Mouse (Mus musculus): Measurements from ENCODE around the gene Lcn4. TPM values are rescaled to one million over a fixed set of nuclear protein-coding genes. Genes with fewer than 3 reads are reported as not detected.
"Not testable (repeated sequence)": the region's sequence is repeated elsewhere in the genome, so short reads cannot be mapped to it uniquely, and the experiment has no call there.

The Lcn4 gene
- polyA plus RNA-seq (2012; rRNA removed) = not detected in 2 replicates

- DNase-seq (ENCODE audit: low read depth) = no peak
- TF ChIP-seq POLR2A (IDR thresholded peaks at IDR 0.05; ENCODE audit: borderline replicate concordance, extremely low read depth, insufficient read depth, insufficient read length, poor library complexity, severe bottlenecking) (no peak), CTCF (IDR thresholded peaks at IDR 0.05; ENCODE audit: borderline replicate concordance, extremely low read depth, insufficient read depth, insufficient read length) (no peak)
These were observed at the start of gene Lcn4 for GRCm38 (mm10) chr2:26671182-26671581. TSS of gene Lcn4 (minus strand) at chr2:26671282.

DNA sequence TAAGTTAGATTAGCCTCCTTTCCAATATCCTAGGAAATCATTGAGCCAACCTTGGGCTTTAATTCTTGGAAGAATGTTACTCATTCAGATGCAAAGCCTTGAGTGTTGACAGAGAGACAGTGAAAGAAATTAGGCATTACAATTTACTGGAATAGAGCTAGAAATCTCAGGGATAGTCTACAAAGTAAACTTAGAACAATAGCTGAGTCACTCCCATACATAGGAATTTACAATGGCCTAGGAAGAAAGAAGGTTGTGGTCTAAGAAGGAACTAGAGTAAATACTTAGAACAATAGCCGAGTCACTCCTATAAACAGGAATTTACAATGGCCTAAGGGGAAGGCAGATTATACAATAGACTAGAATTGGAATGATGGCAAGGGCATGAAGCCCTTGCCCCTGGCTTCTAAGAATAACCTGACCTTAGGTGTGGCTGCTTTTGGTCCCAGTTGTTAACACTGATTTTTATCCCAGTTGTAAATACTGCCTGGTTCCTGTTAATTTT, 15.1 kb upstream of the Lcn4 start:
- TF ChIP-seq POLR2A (IDR thresholded peaks at IDR 0.05; ENCODE audit: borderline replicate concordance, extremely low read depth, insufficient read depth, insufficient read length, poor library complexity, severe bottlenecking) = no peak
- no peak for TF ChIP-seq CTCF (IDR thresholded peaks at IDR 0.05; ENCODE audit: borderline replicate concordance, extremely low read depth, insufficient read depth, insufficient read length)
- DNase-seq (ENCODE audit: low read depth) = no peak

DNA sequence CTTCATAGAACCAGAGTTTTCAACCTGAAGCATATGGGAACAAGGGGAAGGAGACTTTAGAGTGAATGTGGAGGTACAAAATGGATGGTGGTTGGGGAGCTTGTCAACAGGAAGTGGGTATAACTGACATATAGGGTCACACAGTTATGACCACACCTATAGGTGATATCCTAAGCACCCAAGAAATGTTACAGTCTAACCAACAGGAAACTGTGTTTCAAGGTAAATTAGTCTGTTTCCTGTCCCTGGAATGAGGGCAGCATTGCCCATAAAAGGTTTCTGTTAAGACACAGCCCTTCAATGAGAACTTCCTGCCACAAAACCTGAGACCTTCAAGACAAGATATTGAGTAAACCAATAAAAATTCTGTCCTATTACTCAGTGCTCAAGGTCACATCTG, 2.3 kb downstream of the Lcn4 start:
- TF ChIP-seq CTCF (IDR thresholded peaks at IDR 0.05; ENCODE audit: borderline replicate concordance, extremely low read depth, insufficient read depth, insufficient read length) (no peak), POLR2A (IDR thresholded peaks at IDR 0.05; ENCODE audit: borderline replicate concordance, extremely low read depth, insufficient read depth, insufficient read length, poor library complexity, severe bottlenecking) (no peak)
- no peak for DNase-seq (ENCODE audit: low read depth)

GRCm38 (mm10) chr2:26663551-26663950, 7.5 kb downstream of the Lcn4 start:
- TF ChIP-seq CTCF (IDR thresholded peaks at IDR 0.05; ENCODE audit: borderline replicate concordance, extremely low read depth, insufficient read depth, insufficient read length) = peak; percentile 43; the same call in 1 of the 2 replicates
- DNase-seq (ENCODE audit: low read depth) = not testable (repeated sequence)

- TF ChIP-seq CTCF (IDR thresholded peaks at IDR 0.05; ENCODE audit: borderline replicate concordance, extremely low read depth, insufficient read depth, insufficient read length) = no peak
- TF ChIP-seq POLR2A (IDR thresholded peaks at IDR 0.05; ENCODE audit: borderline replicate concordance, extremely low read depth, insufficient read depth, insufficient read length, poor library complexity, severe bottlenecking) = no peak
- DNase-seq (ENCODE audit: low read depth) = no peak
These were observed 8.0 kb downstream of the Lcn4 start for GRCm38 (mm10) chr2:26663112-26663511.

- TF ChIP-seq CTCF (IDR thresholded peaks at IDR 0.05; ENCODE audit: borderline replicate concordance, extremely low read depth, insufficient read depth, insufficient read length) (no peak), POLR2A (IDR thresholded peaks at IDR 0.05; ENCODE audit: borderline replicate concordance, extremely low read depth, insufficient read depth, insufficient read length, poor library complexity, severe bottlenecking) (no peak)
- DNase-seq (ENCODE audit: low read depth) = no peak
These were observed 8.6 kb downstream of the Lcn4 start for GRCm38 (mm10) chr2:26662509-26662882.

DNA sequence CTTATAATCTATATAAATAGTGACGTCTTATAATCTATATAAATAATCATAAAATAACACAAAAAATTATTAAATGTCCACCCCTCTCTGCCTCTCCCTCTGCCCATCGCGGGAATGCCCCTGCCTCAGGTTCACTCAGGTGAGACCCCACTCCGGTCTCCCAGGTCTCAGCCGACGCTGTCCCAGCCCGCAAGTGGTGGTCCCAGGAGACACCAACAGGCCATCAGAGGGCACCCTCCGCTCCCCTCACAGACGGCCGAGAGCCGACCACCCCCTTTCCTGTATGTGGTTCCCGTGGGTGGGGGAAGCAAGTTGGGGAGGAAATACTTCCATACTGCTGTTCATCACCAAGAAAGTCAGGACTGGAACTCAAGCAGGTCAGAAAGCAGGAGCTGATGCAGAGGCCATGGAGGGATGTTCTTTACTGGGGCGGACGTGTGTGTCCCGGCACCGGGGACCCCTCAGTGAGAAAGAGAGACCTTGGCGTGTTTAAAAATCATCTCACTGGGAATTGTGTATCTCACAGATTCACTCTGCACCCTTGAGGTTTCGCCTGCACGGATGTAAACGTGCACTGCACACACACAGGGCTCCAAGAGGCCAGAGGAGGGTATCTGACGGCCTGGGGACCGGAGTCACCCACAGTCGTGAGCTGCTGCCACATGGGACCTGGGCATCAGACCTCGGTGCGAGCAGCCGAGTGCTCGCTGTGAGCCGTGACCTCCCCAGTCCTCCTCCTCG, 9.1 kb downstream of the Lcn4 start:
- DNase-seq (ENCODE audit: low read depth) = no peak
- TF ChIP-seq POLR2A (IDR thresholded peaks at IDR 0.05; ENCODE audit: borderline replicate concordance, extremely low read depth, insufficient read depth, insufficient read length, poor library complexity, severe bottlenecking) = no peak

DNA sequence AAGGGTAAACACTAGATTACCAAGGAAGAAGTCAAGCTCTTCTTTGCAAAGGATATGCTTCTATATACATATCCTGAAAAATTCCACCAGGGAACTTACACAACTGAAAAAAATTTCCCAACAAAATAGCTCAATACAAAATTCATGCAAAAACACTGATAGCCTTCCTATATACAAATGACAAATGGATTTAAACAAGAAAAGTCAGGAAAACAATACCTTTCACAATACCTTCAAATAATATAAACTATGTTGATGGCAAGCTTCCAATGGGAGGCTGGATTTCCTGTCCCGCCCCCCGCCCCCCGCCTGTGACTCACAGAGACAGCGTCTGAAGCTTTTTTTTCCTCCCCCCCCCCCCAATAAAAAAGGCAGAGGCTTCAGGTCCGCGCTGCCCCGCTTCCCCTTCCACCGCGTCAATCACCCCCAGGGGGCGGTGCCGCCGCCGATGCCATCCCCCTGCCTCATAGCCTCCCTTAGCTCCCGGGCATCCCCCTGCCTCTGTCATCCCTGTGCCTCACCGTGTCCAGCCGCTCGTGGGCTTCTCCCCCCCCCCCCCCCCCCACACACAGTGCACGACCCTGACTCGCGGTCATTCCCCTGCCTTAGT, 9.8 kb downstream of the Lcn4 start:
- no peak for DNase-seq (ENCODE audit: low read depth)
- TF ChIP-seq POLR2A (IDR thresholded peaks at IDR 0.05; ENCODE audit: borderline replicate concordance, extremely low read depth, insufficient read depth, insufficient read length, poor library complexity, severe bottlenecking) = no peak
- peak; percentile 5; the same call in 1 of the 2 replicates for TF ChIP-seq CTCF (IDR thresholded peaks at IDR 0.05; ENCODE audit: borderline replicate concordance, extremely low read depth, insufficient read depth, insufficient read length)

DNA sequence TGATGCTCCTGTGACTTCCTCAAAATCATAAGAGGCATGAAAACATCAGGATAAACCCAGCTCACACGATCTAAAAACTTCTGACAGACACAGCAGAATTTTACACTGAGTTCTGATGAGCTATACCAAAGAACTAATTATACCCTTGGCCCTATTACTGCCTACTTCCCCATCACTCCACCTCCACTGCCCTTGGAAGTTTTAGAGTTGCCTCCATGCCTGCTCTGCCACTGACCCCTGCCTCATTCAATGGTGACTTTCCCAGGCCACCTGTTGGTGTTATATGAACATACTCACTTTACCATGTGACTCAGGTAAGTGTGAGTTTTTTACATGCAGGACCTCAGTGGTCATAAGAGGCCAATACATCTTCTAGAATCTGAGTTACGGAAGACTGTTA, 13.7 kb downstream of the Lcn4 start:
- DNase-seq (ENCODE audit: low read depth) = no peak
- TF ChIP-seq POLR2A (IDR thresholded peaks at IDR 0.05; ENCODE audit: borderline replicate concordance, extremely low read depth, insufficient read depth, insufficient read length, poor library complexity, severe bottlenecking) (no peak), CTCF (IDR thresholded peaks at IDR 0.05; ENCODE audit: borderline replicate concordance, extremely low read depth, insufficient read depth, insufficient read length) (no peak)

GRCm38 (mm10) chr2:26654687-26655086, 16.4 kb downstream of the Lcn4 start:
- TF ChIP-seq CTCF (IDR thresholded peaks at IDR 0.05; ENCODE audit: borderline replicate concordance, extremely low read depth, insufficient read depth, insufficient read length) (no peak), POLR2A (IDR thresholded peaks at IDR 0.05; ENCODE audit: borderline replicate concordance, extremely low read depth, insufficient read depth, insufficient read length, poor library complexity, severe bottlenecking) (no peak)
- DNase-seq (ENCODE audit: low read depth) = no peak

DNA sequence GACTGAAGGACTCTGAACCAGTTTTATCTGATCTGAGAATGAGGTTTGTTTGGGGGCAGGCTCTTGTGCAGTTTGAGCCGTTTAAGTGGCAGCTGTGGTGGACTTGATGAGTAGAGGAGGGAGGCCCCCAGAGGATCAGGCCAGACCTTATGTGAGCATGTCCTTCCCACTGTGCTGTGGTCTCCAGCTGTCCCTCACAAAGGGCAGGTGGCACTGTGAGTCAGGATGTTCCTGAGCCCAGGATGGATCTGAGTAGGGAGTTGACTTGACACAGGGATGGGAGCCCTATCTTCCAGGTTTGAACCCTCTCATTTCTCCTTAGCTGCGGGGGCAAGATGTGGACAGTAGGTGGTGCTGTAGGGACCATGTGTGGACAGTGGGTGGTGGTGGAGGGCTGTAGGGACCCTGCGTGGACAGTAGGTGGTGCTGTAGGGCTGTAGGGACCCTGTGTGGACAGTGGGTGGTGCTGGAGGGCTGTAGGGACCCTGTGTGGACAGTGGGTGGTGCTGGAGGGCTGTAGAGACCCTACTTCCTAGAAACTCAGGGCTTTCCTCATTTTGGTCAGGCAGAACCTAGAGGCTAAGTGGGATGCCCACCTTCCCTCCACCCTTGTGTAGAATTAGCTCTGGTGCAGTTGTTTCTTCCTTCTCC, 24.3 kb downstream of the Lcn4 start:
- DNase-seq (ENCODE audit: low read depth) = peak; percentile 94
- TF ChIP-seq CTCF (IDR thresholded peaks at IDR 0.05; ENCODE audit: borderline replicate concordance, extremely low read depth, insufficient read depth, insufficient read length) (peak; percentile 100), POLR2A (IDR thresholded peaks at IDR 0.05; ENCODE audit: borderline replicate concordance, extremely low read depth, insufficient read depth, insufficient read length, poor library complexity, severe bottlenecking) (no peak)
